Mouse (Mus musculus): ENCODE measurements at regions not wholly inside any gene's neighbourhood (a gene's known extent, or its start where the extent isn't known, plus 50 kb on each side); places are given as distances from the start of the nearest gene placed in this dataset.
"Not testable (repeated sequence)": the region's sequence is repeated elsewhere in the genome, so short reads cannot be mapped to it uniquely, and the experiment has no call there.

DNA sequence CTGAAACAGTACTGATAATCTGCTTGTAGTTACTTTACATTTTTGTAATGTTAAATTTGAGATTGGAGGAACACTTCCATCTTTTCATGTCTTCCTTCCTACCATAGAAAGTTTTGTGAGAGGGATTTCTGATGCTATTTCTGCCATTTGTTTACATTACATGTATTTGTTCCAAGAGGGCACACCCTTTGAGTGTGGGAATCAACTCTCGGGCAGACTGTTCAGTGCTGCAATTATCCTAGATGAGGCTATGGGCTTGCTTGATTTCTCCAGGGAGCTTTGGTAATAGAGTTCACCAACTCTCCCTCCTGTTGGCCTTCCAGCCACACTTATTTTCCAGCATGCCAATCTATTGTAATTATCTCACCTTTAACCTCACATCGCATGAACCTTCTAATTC lies 52.4 kb downstream of the Gm13691 start:
- DNase-seq (ENCODE audit: low spot score), result no peak

DNA sequence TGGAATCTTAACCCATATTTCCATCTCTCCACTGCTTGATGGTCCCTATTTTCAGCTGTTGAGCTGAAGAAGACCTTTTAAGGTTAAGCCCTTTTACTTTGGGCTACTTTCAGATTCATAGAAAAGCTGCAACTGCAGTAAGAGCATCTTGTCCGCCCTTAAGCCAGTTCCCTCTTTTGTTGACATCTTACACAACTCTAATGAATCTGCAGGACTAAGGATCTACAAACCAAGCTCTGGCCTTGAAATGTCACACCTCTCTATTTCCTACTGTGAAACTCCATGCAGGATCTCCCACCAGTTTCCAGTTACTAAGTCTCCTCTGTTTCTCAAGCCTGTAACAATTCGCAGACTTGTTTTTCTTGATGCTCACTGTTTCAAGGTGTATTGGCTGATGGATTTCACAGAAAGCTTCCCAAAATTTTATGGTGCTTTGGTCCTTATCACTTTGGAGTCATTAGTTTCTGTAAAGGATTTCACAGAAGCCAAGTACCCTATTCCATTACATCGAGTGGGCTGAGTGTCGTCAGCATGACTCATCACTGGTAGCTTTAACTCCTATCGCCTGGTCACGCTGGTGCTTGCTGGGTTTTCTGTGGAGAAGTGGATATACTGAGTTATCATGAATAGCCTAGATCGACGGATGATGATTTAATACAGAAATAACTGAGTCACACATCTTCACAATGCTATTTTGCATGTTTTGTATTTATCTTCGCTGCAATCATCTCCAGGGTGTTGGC lies 58.2 kb downstream of the Gm13691 start:
- DNase-seq (ENCODE audit: low spot score), result no peak

DNA sequence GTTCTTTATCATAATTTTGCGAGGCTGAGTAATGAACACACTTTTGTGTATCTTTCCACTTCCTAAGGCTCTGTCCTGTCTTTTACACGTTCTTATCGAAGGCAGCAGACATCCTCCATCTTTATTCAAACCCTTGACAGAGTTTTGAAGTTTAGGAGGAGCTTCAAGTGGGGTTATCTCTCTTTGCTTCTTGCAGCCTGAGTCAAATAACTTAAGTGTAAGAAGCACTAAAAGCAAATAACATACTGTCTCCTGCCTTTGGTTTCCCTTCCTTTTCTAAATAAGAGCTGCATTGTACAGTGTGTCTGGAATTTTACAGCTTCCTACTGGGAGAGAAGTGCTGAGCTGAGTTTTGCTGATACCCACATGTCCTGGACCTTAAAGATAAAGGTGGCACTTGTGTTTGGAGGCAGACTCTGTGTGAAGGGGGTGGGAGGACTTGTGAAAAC lies 61.6 kb downstream of the Gm13691 start:
- DNase-seq (ENCODE audit: low spot score), result no peak

DNA sequence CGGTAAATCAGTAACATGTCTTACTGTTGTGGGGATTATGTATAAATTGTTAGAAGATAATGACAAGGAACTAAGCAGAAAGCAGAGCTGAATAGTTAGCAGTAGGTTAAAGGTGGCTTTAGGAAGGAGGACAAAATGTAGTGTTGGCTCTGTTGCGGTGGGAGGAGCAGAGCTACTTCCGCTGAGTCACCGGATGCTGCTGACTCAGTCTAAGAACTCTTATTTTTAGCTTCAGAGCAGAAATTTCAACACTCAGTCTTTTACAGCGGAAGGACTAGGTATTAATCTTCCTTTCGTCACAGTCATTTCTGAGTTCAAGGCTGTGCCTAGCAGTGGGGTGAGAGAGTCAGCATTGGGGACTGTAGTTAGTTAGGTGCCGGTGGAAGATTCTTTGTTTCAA lies 68.9 kb downstream of the Gm13691 start:
- DNase-seq (ENCODE audit: low spot score), result peak; percentile 61

DNA sequence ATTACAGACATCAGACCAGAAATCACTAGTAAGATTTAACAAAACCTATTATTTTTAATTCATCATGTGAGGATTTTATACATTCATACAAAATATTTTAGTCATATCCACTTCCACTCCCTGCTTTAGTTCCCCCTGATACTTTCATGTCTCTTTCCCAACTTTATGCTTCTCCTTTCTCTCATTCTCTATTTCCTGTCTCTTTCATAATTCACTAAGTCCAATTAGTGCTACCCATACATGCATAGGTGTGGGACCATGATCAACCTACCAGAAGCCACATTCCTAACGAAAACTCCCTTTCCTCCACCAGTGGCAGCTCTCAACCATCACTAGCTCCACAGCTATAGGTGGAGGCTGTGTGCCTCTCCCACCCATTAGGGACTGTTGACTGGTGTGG lies 70.9 kb downstream of the Gm13691 start:
- DNase-seq (ENCODE audit: low spot score), result no peak

DNA sequence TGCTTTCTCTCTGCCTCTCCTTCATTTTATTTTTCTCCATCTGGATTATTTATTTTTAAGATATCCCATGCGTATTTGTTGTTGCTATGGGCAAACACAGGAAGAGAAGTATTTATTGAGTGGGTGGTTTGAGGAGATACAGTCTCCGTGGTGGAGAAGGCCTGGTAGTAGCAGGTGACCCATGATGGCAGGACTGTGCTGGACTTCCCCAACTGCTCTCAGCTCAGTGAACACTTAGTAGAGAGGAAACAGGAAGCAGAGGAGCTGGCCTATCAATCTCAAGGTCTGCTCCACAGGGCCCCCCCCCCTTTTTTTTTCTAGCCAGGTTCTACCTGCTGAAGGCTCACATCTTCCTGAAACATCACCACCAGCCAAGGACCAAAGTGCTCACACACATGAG lies 74.0 kb downstream of the Gm13691 start:
- DNase-seq (ENCODE audit: low spot score), result no peak

DNA sequence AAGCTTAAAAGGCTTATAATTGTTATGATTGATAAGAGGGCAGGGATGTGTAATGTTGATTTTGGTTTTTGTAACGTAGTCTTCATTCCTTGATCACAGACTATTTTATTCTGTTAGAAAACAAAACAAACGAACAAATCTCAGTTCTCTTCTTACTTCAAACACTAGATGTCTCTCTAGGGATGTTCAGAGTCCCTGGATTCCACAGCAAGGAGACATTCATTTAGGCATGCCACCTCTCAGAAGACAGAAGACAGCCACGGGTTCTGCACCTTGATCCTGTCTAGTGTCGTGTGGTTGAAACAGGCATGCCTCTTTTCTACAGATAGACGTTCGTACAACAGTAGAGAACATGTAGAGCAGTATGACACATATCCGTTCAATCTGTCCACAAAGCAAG lies 74.7 kb downstream of the Gm13691 start:
- DNase-seq (ENCODE audit: low spot score), result no peak

DNA sequence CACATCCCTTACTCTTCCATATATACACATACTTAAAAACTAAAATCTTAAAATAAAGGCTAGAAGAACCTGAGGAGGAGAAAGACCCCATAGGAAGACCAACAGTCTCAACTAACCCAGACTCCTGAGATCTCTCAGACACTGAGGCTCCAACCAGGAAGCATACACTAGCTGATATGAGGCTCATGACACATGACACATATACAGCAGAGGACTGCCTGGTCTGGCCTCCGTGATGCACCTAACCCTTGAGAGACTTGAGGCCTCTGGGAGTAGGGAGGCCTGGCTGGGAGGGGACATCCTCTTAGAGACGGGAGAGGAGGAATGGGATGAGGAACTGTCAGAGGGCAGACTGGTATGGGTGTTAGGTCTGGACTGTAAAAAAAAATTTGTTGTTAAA lies 75.4 kb downstream of the Gm13691 start:
- DNase-seq (ENCODE audit: low spot score), result no peak

DNA sequence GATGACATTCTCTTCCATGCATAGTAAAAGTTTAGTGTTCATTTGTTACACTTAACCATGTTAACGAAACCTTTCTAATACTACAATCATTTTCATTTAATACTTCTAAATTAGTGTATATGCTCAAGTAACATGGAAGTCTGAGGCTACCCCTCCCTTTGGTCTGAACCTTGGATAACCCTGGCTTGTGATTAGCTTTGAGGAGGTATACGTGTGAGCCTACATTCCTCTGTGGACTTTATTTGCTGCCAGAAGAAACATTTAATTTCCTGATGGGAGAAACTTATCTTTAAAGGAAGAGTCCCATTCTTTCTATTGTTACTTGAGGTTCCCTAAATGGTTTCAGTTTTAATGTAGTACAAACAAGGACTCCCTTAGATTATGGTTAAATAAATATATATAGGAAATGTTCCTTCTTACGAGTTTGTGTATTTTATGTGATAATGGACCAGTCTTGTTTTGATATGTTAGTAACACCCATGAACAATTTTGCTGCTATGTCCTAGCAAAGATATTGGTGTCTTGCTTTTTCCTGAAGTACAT lies 75.9 kb downstream of the Gm13691 start:
- no peak for DNase-seq (ENCODE audit: low spot score)

DNA sequence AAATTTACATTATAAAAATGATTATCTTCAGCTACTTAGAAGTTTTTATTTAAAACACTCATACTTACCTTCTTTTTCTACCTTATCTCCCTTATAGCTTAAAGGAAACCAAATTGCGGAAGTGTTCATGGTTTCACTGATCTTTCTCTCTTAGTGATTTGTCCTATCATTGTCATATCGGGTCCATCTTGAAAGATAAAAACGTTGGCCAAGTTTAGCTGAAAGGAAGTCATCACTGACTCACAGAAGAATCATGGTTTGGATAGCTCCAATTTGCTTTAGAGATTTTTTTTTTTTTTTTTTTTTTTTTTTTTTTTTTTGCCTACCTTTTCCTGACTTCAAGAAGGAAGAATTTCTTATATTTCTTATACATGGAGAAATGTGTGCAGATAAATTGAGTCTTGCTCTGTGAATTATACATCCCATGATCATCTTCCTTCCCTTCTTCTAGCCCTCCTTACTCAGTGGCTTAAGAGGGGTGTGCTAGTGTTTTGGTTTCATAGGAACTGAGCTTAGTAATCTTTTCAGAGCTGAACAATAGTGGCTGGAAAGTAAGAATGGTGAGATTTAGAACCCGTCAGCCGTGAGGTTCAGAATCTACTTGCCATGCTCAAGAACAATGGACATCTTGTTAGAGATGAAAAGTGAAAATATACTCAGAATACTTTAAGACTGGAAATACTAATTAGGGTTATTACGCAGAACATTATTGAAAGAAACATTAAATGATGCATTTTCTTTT lies 76.6 kb downstream of the Gm13691 start:
- DNase-seq (ENCODE audit: low spot score), result no peak

DNA sequence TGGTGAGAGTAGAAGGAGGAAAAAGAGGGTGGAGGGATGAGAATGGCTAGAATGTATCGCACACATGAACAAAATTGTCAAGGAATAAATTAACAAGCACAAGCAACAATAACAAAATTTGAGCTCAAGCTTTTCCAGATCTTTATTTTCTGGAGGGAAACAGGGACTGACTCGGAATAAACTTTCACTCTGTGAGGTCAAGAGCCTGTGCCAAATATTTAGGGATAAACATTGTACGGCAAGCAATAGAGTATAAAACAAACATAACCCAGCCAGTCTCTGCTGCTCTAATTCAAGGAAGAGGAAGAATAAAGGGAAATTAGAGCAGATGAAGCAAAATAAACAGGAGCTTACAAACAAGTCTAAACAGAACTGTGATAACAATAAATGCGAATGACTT lies 78.3 kb downstream of the Gm13691 start:
- DNase-seq (ENCODE audit: low spot score), result no peak

DNA sequence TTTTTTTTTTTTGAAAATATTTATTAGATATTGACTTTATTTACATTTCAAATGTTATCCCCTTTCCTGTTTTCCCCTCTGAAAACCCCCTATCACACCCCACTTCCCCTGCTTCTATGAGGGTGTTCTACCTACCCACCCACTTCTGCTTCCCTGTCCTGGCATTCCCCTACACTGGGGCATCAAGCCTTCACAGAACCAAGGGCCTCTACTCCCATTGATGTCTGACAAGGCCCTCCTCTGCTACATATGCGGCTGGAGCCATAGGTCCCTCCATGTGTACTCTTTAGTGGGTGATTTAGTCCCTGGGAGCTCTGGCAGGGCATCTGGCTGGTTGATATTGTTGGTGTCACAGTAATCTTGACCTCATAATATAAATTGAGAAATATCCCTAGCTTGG lies 79.1 kb downstream of the Gm13691 start:
- DNase-seq (ENCODE audit: low spot score), result not testable (repeated sequence)

DNA sequence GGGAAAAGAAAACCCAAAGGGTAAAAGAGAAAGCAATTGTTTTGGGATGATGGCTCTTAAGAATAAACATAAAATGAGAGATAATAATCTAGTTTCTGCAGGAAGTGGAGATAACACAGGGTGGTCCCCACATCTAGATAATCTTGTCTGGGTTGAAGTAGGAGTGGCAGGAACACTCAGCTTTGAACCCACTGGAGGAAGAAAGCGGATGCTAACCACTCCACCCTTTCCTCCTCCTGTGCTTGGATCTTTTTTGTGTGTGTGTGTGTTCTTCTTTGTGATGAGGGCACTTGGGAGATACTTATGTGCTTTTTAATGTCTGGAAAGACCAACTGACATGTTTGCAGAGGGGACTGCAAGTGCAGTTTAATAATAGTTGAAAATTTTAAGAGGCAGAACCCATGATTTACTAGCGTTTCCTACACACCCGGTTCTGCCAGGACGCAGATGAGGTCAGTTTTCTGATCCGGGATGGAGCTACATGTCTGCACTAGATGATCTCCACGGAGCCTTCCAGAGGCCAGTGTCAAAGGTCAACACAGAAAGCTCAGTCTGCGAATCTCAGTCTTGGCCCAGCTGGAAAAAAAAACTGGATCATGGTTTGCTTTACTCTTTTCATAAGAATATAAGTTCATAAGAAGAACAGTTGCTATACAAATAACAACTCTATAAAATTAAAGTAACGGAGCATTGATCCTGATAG lies 82.7 kb downstream of the Gm13691 start:
- no peak for DNase-seq (ENCODE audit: low spot score)

DNA sequence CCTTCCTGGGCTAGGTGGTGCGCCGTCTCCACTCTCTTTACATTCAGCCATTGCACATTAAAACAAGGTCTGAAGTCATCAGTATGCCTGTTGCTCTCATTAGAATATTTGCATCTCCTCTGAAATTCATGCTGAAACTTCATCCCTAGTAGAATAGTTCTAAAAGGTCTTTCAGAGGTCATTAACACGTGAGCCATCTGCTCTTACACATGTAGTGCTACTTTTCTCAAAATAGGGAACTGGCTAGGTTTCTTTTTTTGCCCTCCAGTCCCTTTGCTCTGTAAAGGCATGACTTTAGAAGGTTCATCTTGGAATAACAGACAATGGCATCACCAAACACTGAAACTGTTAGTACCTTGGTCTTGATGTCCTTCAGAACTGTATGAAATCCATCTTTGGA lies 85.6 kb downstream of the Gm13691 start:
- DNase-seq (ENCODE audit: low spot score), result no peak

DNA sequence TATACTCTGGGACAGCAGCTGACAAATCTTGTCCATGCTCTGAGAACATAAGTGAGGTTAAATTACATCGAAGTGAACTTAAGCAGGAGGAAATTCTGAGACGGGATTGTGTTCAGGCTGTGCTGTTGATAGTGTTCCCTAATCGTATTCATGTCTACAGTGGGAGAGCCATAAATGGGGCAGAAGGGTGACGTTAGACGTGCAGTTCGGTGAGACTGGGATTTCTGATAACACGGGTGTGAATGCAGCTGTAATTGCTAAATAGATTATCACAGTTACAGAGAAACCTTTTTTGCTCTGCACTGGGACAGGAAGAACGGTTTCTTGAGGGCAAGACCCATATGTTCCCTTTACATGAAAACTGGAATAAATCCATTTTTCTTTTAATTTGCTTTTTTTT lies 88.9 kb downstream of the Gm13691 start:
- DNase-seq (ENCODE audit: low spot score), result no peak

DNA sequence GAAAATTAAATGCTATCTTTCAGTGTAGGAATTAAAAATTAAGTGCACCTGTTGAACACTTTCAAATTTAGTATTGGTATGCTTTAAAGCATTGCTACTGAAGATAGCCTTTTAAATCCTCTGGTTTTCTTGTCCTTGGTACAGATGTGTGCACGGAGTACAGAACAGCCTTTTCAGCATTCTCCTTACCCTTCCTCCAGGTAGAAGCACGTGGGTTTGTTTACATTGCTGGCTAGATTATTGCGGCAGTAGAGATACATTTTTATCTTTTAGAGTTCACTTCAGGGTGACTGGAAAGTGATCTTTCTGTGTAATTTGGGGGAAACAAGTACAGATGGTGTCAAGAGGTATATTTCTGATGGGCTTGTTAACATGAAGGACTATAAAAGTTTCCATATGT lies 89.9 kb downstream of the Gm13691 start:
- no peak for DNase-seq (ENCODE audit: low spot score)

DNA sequence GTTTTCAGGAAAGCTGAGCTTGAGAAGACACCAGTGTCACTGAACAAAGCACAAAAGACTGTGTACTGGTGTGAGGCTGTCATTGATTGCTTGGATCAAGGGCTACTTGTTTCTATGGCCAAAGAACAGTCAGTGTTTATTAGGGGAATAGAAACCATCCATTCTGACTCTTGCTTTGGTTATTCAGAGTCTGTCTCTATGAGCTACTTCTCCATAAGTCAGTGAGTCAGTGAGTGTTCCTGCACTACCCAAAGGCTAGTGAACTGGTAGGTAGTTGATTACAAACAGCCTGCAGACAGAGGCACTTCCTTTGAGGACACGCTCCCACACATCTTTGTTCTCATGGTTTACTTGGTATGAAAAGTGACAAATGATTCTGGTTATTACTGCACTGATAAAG lies 104.4 kb downstream of the Gm13691 start:
- no peak for DNase-seq (ENCODE audit: low spot score)

DNA sequence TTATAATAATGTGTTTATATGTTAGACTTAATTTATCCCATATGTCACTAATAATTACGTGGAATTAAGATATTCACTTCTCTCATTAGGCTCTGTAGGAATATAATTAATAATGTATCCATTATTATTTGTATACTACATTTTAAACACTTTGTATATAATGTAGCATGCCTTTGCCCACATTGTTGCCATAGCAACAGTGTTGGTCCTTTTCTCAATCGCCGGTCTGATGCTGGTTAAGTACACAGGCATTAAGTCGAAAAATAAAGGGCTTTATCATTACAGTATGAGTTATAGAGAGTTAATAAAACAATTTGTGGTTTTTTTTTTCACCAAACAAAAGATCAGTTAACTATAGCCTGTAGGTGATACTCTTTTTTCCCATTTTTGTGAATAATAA lies 108.4 kb downstream of the Gm13691 start:
- DNase-seq (ENCODE audit: low spot score), result no peak

DNA sequence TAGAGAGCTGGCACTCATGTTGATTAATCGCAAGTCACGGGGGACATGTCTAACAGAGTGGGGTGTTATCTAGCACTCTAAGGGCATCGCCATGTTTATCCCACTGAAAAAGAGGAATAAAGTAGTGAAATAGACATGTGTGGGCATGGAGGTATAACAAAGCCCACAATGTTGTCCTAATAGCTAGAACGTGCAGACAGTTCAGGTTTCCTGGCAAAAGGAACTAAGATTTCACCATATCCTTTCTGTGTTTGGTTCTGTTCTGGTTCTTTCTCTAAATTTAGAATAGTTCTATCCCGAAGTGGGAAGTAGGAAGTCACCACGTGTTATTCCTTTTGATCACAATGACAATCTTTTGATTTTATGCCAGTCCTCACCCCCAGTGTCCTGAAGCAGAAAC lies 123.2 kb downstream of the Gm13691 start:
- no peak for DNase-seq (ENCODE audit: low spot score)

DNA sequence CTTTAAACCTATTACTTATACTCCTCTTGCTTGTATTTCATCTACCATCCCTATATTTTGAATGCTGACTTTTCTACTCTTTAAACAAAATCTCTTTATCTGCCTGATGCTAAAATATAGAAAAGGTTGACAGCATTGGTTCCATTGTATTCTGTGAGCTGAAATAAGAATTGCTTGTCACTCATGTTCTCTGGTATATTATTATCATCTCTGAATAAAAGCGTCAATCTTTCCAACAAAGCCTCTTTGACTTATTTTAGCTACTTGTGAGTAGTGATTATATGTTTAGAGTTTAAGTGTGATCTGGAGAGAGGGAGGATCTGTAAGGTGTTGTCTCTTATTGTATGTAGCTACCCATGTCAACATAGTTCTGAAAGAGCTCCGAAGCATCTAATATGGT lies 129.5 kb downstream of the Gm13691 start:
- no peak for DNase-seq (ENCODE audit: low spot score)

DNA sequence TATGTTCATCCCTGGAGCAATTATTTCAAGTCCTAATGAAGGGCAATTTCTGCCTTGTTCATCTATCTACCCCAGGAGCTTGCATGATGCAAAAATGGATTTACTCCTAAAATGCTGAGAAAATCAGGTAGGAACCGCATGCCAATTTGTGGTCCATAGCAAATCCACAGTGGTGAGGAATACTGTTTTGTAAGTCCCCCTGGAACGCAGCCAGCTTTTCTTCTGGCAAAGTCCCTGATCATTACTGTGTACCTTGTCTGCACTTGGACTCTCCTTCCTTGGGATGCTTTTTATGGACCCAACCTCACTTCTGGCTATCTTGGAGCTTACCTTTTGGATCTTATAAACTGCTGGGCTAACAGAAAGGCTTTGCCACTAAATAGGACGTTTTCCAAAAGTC lies 137.2 kb downstream of the Gm13691 start:
- DNase-seq (ENCODE audit: low spot score), result no peak

DNA sequence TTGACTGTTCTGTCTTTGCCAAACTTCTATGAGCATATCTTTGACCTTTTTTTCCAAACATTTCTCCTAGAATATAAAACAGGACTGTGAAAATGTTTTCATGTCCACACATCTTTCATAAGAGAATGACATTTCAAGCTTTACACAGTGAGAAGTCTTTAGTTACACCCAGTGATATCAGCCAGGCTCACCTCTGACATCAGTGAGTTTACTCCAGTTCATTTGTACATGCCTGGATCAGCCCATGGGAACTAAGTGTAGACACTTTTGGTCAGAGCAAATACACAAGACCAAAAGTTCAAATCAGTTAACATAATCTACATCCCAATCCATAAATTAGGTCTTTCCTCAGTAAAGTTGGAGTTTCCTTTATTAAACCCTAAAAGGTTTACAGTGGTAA lies 171.4 kb downstream of the Gm13691 start:
- no peak for DNase-seq (ENCODE audit: low spot score)
